Mouse (Mus musculus): Measurements from ENCODE around the gene Zfp64. TPM values are rescaled to one million over a fixed set of nuclear protein-coding genes. Genes with fewer than 3 reads are reported as not detected.

Gene Zfp64
- polyA plus RNA-seq, 1 experiment from 2014 or later: 41.0 TPM

DNA sequence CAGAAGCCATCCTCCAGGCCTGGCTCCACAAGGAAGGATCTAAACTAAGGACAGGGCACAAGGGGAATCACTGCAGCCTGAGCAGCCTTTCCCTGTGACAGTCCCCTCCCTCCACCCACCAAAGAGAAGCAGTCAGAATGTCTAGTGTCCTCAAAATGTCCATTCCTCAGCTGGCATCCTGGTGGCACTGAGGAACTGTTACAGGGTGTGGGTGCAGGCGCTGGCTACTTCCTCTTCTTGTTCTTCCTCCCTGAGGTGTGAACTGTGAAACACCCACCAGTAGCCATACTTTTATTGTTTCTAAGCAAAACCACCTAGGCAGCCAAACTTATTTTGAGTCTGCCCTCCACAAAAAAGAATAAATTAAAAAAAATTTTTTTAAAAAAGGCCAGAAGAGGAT, 72.4 kb downstream of the Zfp64 start:
- ATAC-seq (ENCODE audit: low FRiP score, low read depth): no peak
- no peaks in the 10 kb centered on the region for H3K27me3 ChIP-seq
- WGBS: 87% methylated on average over 1 of the region's 1 CpGs
- H3K9me3 ChIP-seq: no peaks in the 10 kb centered on the region
- no peaks in the 10 kb centered on the region for H3K36me3 ChIP-seq
- H3K9ac ChIP-seq (replicated peaks): no peak overlapping the region
- no peak overlapping the region for H3K4me3 ChIP-seq
- no peak overlapping the region for H3K4me2 ChIP-seq (replicated peaks)
- H3K27ac ChIP-seq (replicated peaks): no peak overlapping the region
- H3K4me1 ChIP-seq: no peaks in the 10 kb centered on the region

DNA sequence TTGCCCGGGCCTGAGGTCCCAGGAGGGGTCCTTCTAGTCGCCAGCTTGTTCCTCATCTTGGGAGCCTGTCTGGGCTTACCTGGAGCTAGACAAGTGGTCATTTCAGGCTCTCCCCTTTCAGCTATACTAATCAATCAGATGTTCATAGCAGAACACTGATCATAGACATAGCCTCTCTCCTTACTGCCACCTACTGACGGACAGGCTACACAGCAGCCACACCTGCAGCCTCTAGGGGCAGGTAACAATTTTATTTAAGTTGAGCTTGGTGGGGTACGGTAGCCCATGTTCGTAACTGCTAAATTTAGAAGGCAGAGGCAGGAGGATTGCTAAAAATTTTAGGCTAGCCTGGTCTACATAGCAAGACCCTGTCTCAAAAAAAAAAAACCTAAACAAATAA, 73.5 kb downstream of the Zfp64 start:
- Histone ChIP-seq H3K4me2 (replicated peaks) (no peak overlapping the region), H3K4me3 (no peak overlapping the region), H3K9ac (replicated peaks) (no peak overlapping the region), H3K4me1 (no peaks in the 10 kb centered on the region), H3K36me3 (no peaks in the 10 kb centered on the region), H3K27ac (replicated peaks) (no peak overlapping the region), H3K27me3 (no peaks in the 10 kb centered on the region), H3K9me3 (no peaks in the 10 kb centered on the region)
- no peak for ATAC-seq (ENCODE audit: low FRiP score, low read depth)
- WGBS: 54% methylated on average over 5 of the region's 5 CpGs

- no peaks in the 10 kb centered on the region for H3K27me3 ChIP-seq
- no peak overlapping the region for H3K9ac ChIP-seq (replicated peaks)
- H3K27ac ChIP-seq (replicated peaks): no peak overlapping the region
- no peaks in the 10 kb centered on the region for H3K4me1 ChIP-seq
- ATAC-seq (ENCODE audit: low FRiP score, low read depth): no peak
- H3K9me3 ChIP-seq: no peaks in the 10 kb centered on the region
- no peaks in the 10 kb centered on the region for H3K36me3 ChIP-seq
- H3K4me2 ChIP-seq (replicated peaks): no peak overlapping the region
- H3K4me3 ChIP-seq: no peak overlapping the region
- 87% methylated on average over 10 of the region's 10 CpGs for WGBS
Measured at GRCm38 (mm10) chr2:168879573-168879972, 75.8 kb downstream of the Zfp64 start.

DNA sequence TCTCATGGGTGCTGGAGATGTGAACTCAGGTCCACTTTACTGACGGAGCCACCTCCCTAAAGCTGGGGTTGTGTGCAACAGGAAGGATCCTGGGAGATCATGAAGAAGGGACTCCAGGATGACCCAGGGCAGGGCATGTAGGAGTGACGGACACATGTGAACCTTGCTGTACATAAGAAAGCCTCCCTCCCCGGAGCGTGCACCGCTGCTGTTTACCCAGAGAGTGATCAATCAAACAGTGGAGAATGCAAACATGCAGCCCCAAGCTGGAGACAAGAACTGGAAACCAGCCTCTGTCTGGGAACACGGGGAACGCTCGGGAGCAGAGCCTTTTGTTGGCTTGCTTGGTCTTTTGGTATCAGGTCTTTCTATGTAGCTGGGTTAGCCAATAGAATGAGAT, 76.7 kb downstream of the Zfp64 start:
- 86% methylated on average over 8 of the region's 8 CpGs for WGBS
- no peaks in the 10 kb centered on the region for H3K36me3 ChIP-seq
- H3K27me3 ChIP-seq: no peaks in the 10 kb centered on the region
- H3K4me3 ChIP-seq: no peak overlapping the region
- no peak overlapping the region for H3K27ac ChIP-seq (replicated peaks)
- H3K9me3 ChIP-seq: no peaks in the 10 kb centered on the region
- H3K4me2 ChIP-seq (replicated peaks): no peak overlapping the region
- H3K4me1 ChIP-seq: no peaks in the 10 kb centered on the region
- ATAC-seq (ENCODE audit: low FRiP score, low read depth): no peak
- no peak overlapping the region for H3K9ac ChIP-seq (replicated peaks)

DNA sequence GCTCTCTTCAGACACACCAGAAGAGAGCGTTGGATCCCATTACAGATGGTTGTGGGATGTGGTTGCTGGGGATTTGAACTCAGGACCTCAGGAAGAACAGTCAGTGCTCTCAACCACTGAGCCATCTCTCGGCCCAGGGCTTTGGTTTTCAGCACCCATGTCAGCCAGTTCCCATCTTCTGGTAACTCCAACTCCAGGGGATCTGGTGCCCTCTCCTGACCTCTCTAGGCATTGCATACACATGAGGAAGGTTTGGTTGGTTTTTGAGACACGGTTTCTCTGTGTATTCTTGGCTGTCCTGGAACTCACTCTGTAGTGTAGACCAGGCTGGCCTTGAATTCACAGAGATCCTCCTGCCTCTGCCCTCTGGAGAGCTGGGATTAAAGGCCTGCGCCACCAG, 77.2 kb downstream of the Zfp64 start:
- Histone ChIP-seq H3K27ac (replicated peaks) (no peak overlapping the region), H3K9ac (replicated peaks) (no peak overlapping the region), H3K4me2 (replicated peaks) (no peak overlapping the region), H3K9me3 (no peaks in the 10 kb centered on the region), H3K4me1 (peaks cover under 1% of the 10 kb centered on the region; the same call in 1 of the 2 replicates), H3K27me3 (no peaks in the 10 kb centered on the region), H3K4me3 (no peak overlapping the region), H3K36me3 (no peaks in the 10 kb centered on the region)
- ATAC-seq (ENCODE audit: low FRiP score, low read depth): no peak
- 79% methylated on average over 4 of the region's 4 CpGs for WGBS

DNA sequence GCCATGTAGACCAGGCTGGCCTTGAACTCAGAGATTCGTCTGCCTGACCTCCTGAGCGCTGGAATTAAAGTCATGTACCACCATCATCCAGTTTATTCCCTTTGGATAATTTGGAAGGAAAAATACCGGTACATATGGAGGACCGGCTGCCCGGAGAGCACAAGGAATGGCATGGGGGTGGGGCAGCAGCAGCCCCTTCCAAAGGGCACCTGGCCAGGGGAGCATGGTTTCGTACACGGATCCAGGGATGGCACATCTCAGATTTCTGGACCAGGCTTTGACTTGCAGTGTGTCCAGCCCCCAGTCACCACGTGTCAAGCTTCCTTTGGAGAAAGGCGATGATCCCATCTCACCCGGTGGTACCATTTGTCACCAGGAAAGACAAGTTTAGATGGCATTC, 78.8 kb downstream of the Zfp64 start:
- no peak overlapping the region for H3K4me3 ChIP-seq
- no peak overlapping the region for H3K9ac ChIP-seq (replicated peaks)
- peaks cover 14% of the 10 kb centered on the region for H3K4me1 ChIP-seq
- H3K36me3 ChIP-seq: no peaks in the 10 kb centered on the region
- 93% methylated on average over 10 of the region's 10 CpGs for WGBS
- no peak overlapping the region for H3K27ac ChIP-seq (replicated peaks)
- no peaks in the 10 kb centered on the region for H3K27me3 ChIP-seq
- H3K9me3 ChIP-seq: no peaks in the 10 kb centered on the region
- no peak for ATAC-seq (ENCODE audit: low FRiP score, low read depth)
- H3K4me2 ChIP-seq (replicated peaks): no peak overlapping the region

DNA sequence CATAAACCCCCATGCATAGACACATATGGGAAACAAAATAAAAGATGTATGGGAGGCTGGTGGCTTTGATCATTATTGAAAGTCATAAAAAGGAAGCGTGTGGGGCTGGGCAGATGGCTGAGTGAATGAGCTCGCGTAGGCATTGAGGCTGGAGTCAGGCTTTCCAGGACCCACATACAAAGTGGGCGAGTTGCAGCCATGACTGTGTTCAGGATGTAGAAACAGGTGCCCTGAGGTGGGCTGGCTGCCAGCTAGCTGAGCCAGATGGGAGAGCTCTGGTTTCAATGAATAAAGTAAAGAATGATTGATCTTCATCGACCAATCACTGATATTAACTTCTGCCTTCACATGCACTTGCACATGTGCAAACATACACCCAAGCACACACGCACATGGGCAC, 80.9 kb downstream of the Zfp64 start:
- no peak for ATAC-seq (ENCODE audit: low FRiP score, low read depth)
- no peak overlapping the region for H3K9ac ChIP-seq (replicated peaks)
- H3K27me3 ChIP-seq: no peaks in the 10 kb centered on the region
- H3K4me1 ChIP-seq: peaks cover 14% of the 10 kb centered on the region
- H3K4me2 ChIP-seq (replicated peaks): no peak overlapping the region
- no peaks in the 10 kb centered on the region for H3K36me3 ChIP-seq
- no peak overlapping the region for H3K27ac ChIP-seq (replicated peaks)
- WGBS: 87% methylated on average over 6 of the region's 6 CpGs
- H3K4me3 ChIP-seq: no peak overlapping the region
- no peaks in the 10 kb centered on the region for H3K9me3 ChIP-seq

GRCm38 (mm10) chr2:168871767-168872511, 83.4 kb downstream of the Zfp64 start:
- H3K4me1 ChIP-seq: peaks cover 14% of the 10 kb centered on the region
- H3K4me2 ChIP-seq (replicated peaks): peak overlapping the region; percentile 23
- 0 out of 2 replicates have a peak overlapping the region, but pooled peaks have one; percentile 17 for H3K27ac ChIP-seq (replicated peaks)
- ATAC-seq (ENCODE audit: low FRiP score, low read depth): no peak
- no peaks in the 10 kb centered on the region for H3K9me3 ChIP-seq
- 0 out of 2 replicates have a peak overlapping the region, but pooled peaks have one; percentile 17 for H3K9ac ChIP-seq (replicated peaks)
- no peaks in the 10 kb centered on the region for H3K36me3 ChIP-seq
- H3K27me3 ChIP-seq: no peaks in the 10 kb centered on the region
- 15% methylated on average over 22 of the region's 22 CpGs for WGBS
- H3K4me3 ChIP-seq: no peak overlapping the region

GRCm38 (mm10) chr2:168870480-168870879, 84.9 kb downstream of the Zfp64 start:
- 58% methylated on average over 4 of the region's 4 CpGs for WGBS
- no peaks in the 10 kb centered on the region for H3K27me3 ChIP-seq

DNA sequence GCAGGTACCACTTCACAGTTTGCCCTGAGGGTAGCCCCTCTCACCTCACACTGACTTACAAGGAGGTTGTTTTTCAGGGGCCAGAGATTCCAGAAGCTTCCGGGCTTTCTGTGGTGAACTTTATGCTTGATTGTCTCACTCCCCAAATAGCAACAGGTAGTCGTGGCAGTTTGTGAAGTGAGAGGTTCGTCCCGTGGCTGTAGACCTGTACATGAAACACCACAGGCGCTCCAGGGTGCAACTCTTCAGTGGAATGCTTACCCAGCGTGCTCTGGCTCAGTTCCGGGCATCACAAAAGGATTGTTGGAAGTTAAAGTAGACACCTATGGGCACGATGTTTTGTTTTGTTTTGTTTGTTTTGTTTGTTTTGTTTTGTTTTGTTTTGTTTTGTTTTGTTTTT, 88.4 kb downstream of the Zfp64 start:
- no peaks in the 10 kb centered on the region for H3K27me3 ChIP-seq
- 86% methylated on average over 8 of the region's 8 CpGs for WGBS
- no peak overlapping the region for H3K4me3 ChIP-seq
- H3K9me3 ChIP-seq: no peaks in the 10 kb centered on the region
- H3K4me2 ChIP-seq (replicated peaks): no peak overlapping the region
- peaks cover 6% of the 10 kb centered on the region for H3K4me1 ChIP-seq
- no peaks in the 10 kb centered on the region for H3K36me3 ChIP-seq
- H3K27ac ChIP-seq (replicated peaks): no peak overlapping the region
- H3K9ac ChIP-seq (replicated peaks): no peak overlapping the region
- ATAC-seq (ENCODE audit: low FRiP score, low read depth): no peak

More at GRCm38 (mm10) chr2:168870480-168870879, 84.9 kb downstream of the Zfp64 start:
- no peak overlapping the region for H3K4me3 ChIP-seq
- no peaks in the 10 kb centered on the region for H3K9me3 ChIP-seq
- no peak overlapping the region for H3K27ac ChIP-seq (replicated peaks)
- no peak for ATAC-seq (ENCODE audit: low FRiP score, low read depth)
- no peaks in the 10 kb centered on the region for H3K36me3 ChIP-seq
- no peak overlapping the region for H3K9ac ChIP-seq (replicated peaks)
- H3K4me1 ChIP-seq: peaks cover 14% of the 10 kb centered on the region
- H3K4me2 ChIP-seq (replicated peaks): no peak overlapping the region

DNA sequence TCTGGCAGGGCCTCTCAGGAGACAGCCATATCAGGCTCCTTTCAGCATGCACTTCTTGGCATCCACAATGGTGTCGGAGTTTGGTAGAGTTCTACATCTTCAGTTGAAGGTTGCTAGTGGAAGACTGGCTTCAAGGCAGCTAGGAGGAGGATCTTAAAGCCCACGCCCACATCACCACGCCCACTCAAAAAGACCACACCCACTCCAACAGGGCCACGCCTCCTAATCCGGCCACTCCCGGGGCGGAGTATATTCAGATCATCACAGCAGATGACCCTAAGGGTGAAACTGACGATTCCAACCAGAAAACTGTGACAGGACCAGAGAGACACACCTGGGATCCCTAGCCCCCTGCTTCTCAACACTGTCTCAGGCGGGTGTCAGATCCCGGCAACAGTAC, 89.0 kb downstream of the Zfp64 start:
- no peak overlapping the region for H3K4me2 ChIP-seq (replicated peaks)
- H3K27me3 ChIP-seq: no peaks in the 10 kb centered on the region
- 80% methylated on average over 10 of the region's 10 CpGs for WGBS
- no peak overlapping the region for H3K4me3 ChIP-seq
- no peak overlapping the region for H3K9ac ChIP-seq (replicated peaks)
- peaks cover 5% of the 10 kb centered on the region; the same call in 1 of the 2 replicates for H3K4me1 ChIP-seq
- no peaks in the 10 kb centered on the region for H3K36me3 ChIP-seq
- ATAC-seq (ENCODE audit: low FRiP score, low read depth): no peak
- no peak overlapping the region for H3K27ac ChIP-seq (replicated peaks)
- no peaks in the 10 kb centered on the region for H3K9me3 ChIP-seq

DNA sequence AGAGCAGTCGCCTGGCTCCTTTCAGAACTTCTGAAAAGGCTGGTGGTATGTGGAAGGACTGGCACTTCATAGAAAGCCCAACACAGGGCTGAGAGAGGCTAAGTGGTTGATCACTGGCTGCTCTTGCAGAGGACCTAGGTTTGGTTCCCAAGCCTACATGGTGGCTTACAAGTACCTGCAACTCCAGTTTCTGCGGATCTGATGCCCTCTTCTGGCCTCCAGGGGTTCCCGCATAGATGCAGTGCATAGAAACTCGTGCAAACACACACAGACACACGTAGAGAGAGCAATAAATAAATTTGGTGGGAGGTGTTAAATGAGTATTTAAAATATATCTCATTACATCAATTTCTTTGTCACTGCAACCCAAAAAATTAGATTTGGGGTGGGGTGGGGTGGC, 90.5 kb downstream of the Zfp64 start:
- no peak overlapping the region for H3K4me2 ChIP-seq (replicated peaks)
- H3K27me3 ChIP-seq: no peaks in the 10 kb centered on the region
- H3K9ac ChIP-seq (replicated peaks): no peak overlapping the region
- H3K4me1 ChIP-seq: peaks cover 18% of the 10 kb centered on the region
- 82% methylated on average over 5 of the region's 5 CpGs for WGBS
- no peaks in the 10 kb centered on the region for H3K36me3 ChIP-seq
- no peaks in the 10 kb centered on the region for H3K9me3 ChIP-seq
- no peak overlapping the region for H3K4me3 ChIP-seq
- ATAC-seq (ENCODE audit: low FRiP score, low read depth): no peak
- no peak overlapping the region for H3K27ac ChIP-seq (replicated peaks)

DNA sequence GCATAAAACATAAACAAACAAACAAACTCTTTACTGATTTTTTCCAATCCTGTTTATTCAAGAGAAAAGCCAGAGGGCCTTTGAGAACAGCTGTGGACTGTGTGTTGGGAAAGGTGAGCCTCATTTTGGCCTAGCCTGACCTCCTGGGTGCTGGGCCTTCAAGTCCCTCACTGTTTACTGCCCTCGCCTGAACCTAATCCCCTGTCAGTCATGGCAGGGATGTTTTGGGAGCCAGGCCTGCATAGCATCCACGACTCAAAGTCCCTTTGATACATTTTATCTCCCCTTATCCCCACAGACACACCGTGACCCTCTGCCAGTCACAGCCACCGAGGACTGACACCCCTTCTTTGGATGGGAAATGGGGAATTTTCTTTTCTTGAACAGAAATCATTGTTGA, 92.7 kb downstream of the Zfp64 start:
- H3K36me3 ChIP-seq: no peaks in the 10 kb centered on the region

More for the DNA sequence above, 92.7 kb downstream of the Zfp64 start:
- no peaks in the 10 kb centered on the region for H3K9me3 ChIP-seq
- no peak overlapping the region for H3K4me2 ChIP-seq (replicated peaks)
- no peak for ATAC-seq (ENCODE audit: low FRiP score, low read depth)
- H3K27me3 ChIP-seq: peaks cover 4% of the 10 kb centered on the region
- 0 out of 2 replicates have a peak overlapping the region, but pooled peaks have one; percentile 30 for H3K27ac ChIP-seq (replicated peaks)
- H3K4me3 ChIP-seq: no peak overlapping the region
- 13% methylated on average over 4 of the region's 4 CpGs for whole genome bisulfite sequencing
- peaks cover 24% of the 10 kb centered on the region for H3K4me1 ChIP-seq
- H3K9ac ChIP-seq (replicated peaks): no peak overlapping the region
